Mouse (Mus musculus) CH12.LX (cell line): ENCODE measurements at regions not wholly inside any gene's neighbourhood (a gene's known extent, or its start where the extent isn't known, plus 50 kb on each side); places are given as distances from the start of the nearest gene placed in this dataset.

Experiments
- DNase-seq: peaks from one replicate; pipeline ENCODE4 v3.0.0-alpha.2; 2013; ENCODE audit errors: extremely low read depth
- H3K27ac ChIP-seq: 2 replicates; pipeline ENCODE4 v1.5.1; 2012; ENCODE audit warnings: low read depth, mild to moderate bottlenecking, control low read depth, moderate library complexity; ENCODE audit not compliant: insufficient read depth
- H3K27me3 ChIP-seq: replicated peaks from 2 replicates; pipeline ENCODE3; 2012; ENCODE audit warnings: inconsistent platforms
- H3K36me3 ChIP-seq, 2 experiments: replicated peaks in 1 of 2; 2 replicates each; pipeline versions ENCODE3 to v1.6.1; 2012; ENCODE audit warnings: inconsistent platforms in 1 of 2, low read length in 1 of 2, mild to moderate bottlenecking in 1 of 2, mixed read lengths in 1 of 2, moderate library complexity in 1 of 2; ENCODE audit not compliant: control insufficient read depth in 1 of 2, insufficient read depth in 1 of 2
- H3K4me1 ChIP-seq, 2 experiments: 2 replicates each; pipeline ENCODE4 v1.6.1; 2012; ENCODE audit warnings: inconsistent platforms in 1 of 2, moderate library complexity in 1 of 2; ENCODE audit not compliant: insufficient read depth in 2 of 2, control insufficient read depth in 1 of 2
- H3K4me2 ChIP-seq: 2 replicates; pipeline ENCODE4 v1.6.1; 2012; ENCODE audit warnings: low read depth, mild to moderate bottlenecking, control low read depth; ENCODE audit not compliant: poor library complexity, insufficient read depth, severe bottlenecking
- H3K4me3 ChIP-seq, 3 experiments: fragments of 150-350 bp in 1 of 3; sonication (generic) in 1 of 3; replicated peaks in 1 of 3; 2 replicates each; pipeline versions ENCODE3 to v1.5.1; 2011 to 2012; ENCODE audit warnings: low read depth in 2 of 3, low read length in 2 of 3, mild to moderate bottlenecking in 2 of 3, moderate library complexity in 2 of 3, control low read depth in 1 of 3, improper control_type of control experiment in 1 of 3, inconsistent platforms in 1 of 3, mixed read lengths in 1 of 3; ENCODE audit not compliant: poor library complexity in 1 of 3
- H3K79me2 ChIP-seq: replicated peaks from 2 replicates; pipeline ENCODE4 v1.6.1; 2012; ENCODE audit warnings: mild to moderate bottlenecking, moderate library complexity; ENCODE audit not compliant: control insufficient read depth, poor library complexity, insufficient read depth, severe bottlenecking; ENCODE audit errors: extremely low read depth
- H3K9ac ChIP-seq: 2 replicates; pipeline ENCODE4 v1.6.1; 2012; ENCODE audit warnings: low read depth, mild to moderate bottlenecking, control low read depth, moderate library complexity; ENCODE audit not compliant: insufficient read depth
- H3K9me3 ChIP-seq: replicated peaks from 2 replicates; pipeline ENCODE3; 2012; ENCODE audit warnings: low read length, inconsistent platforms, mixed read lengths
- BHLHE40 ChIP-seq: IDR thresholded peaks from 2 replicates; pipeline ENCODE4 v1.6.1; 2011; ENCODE audit warnings: mild to moderate bottlenecking, low read depth, low read length, improper control_type of control experiment
- CHD1 ChIP-seq: IDR thresholded peaks from 2 replicates; pipeline ENCODE4 v1.6.1; 2012; ENCODE audit warnings: low read depth, low read length, improper control_type of control experiment, inconsistent platforms
- CHD2 ChIP-seq: IDR thresholded peaks from 2 replicates; pipeline ENCODE4 v1.6.1; 2011; ENCODE audit warnings: low read length, improper control_type of control experiment
- CTCF ChIP-seq, 2 experiments: IDR thresholded peaks in 1 of 2; conservative IDR thresholded peaks in 1 of 2; 2 replicates each; pipeline ENCODE4 v1.5.1; 2011 to 2012; ENCODE audit warnings: low read depth in 2 of 2, low read length in 2 of 2, improper control_type of control experiment in 1 of 2, inconsistent platforms in 1 of 2, mild to moderate bottlenecking in 1 of 2, moderate library complexity in 1 of 2
- E2F4 ChIP-seq: IDR thresholded peaks from 2 replicates; pipeline ENCODE4 v1.6.1; 2011; ENCODE audit warnings: low read depth, low read length, improper control_type of control experiment; ENCODE audit not compliant: insufficient replicate concordance
- ELF1 ChIP-seq: IDR thresholded peaks from 2 replicates; pipeline ENCODE4 v1.6.1; 2014; ENCODE audit warnings: low read depth, mild to moderate bottlenecking, inconsistent platforms, low read length, improper control_type of control experiment
- EP300 ChIP-seq: IDR thresholded peaks from 2 replicates; pipeline ENCODE4 v1.6.1; 2011; ENCODE audit warnings: low read length, improper control_type of control experiment
- ETS1 ChIP-seq: conservative IDR thresholded peaks from 2 replicates; pipeline ENCODE4 v1.6.1; 2012; ENCODE audit warnings: low read depth, mild to moderate bottlenecking, inconsistent platforms, low read length, improper control_type of control experiment, moderate library complexity
- GABPA ChIP-seq: IDR thresholded peaks from 2 replicates; pipeline ENCODE4 v1.6.1; 2012; ENCODE audit warnings: low read depth, low read length, improper control_type of control experiment, inconsistent platforms; ENCODE audit not compliant: insufficient replicate concordance
- HCFC1 ChIP-seq: IDR thresholded peaks from 2 replicates; pipeline ENCODE4 v1.6.1; 2012; ENCODE audit warnings: low read depth, mild to moderate bottlenecking, inconsistent platforms, low read length, improper control_type of control experiment
- IRF4 ChIP-seq: IDR thresholded peaks from 2 replicates; pipeline ENCODE4 v1.6.1; 2014; ENCODE audit warnings: low read depth, mild to moderate bottlenecking, inconsistent platforms, low read length, improper control_type of control experiment
- JUN ChIP-seq: IDR thresholded peaks from 2 replicates; pipeline ENCODE4 v1.6.1; 2011; ENCODE audit warnings: low read depth, mild to moderate bottlenecking, low read length, improper control_type of control experiment, moderate library complexity; ENCODE audit not compliant: insufficient read depth
- JUND ChIP-seq: conservative IDR thresholded peaks from 2 replicates; pipeline ENCODE4 v1.6.1; 2011; ENCODE audit warnings: low read depth, low read length, improper control_type of control experiment
- KAT2A ChIP-seq: IDR thresholded peaks from 2 replicates; pipeline ENCODE4 v1.6.1; 2012; ENCODE audit warnings: low read length, improper control_type of control experiment, inconsistent platforms; ENCODE audit not compliant: insufficient replicate concordance
- MAFK ChIP-seq: IDR thresholded peaks from 2 replicates; pipeline ENCODE4 v1.6.1; 2011; ENCODE audit warnings: low read length, improper control_type of control experiment; ENCODE audit not compliant: insufficient replicate concordance
- MAX ChIP-seq: IDR thresholded peaks from 2 replicates; pipeline ENCODE4 v1.6.1; 2011; ENCODE audit warnings: low read length, improper control_type of control experiment
- MEF2A ChIP-seq: IDR thresholded peaks from 2 replicates; pipeline ENCODE4 v1.6.1; 2014; ENCODE audit warnings: low read depth, mild to moderate bottlenecking, inconsistent platforms, low read length, improper control_type of control experiment, borderline replicate concordance
- MXI1 ChIP-seq: IDR thresholded peaks from 2 replicates; pipeline ENCODE4 v1.6.1; 2011; ENCODE audit warnings: mild to moderate bottlenecking, low read depth, low read length, improper control_type of control experiment
- MYC ChIP-seq: IDR thresholded peaks from 2 replicates; pipeline ENCODE4 v1.6.1; 2011; ENCODE audit warnings: low read depth, mild to moderate bottlenecking, improper control_type of control experiment, low read length
- NELFE ChIP-seq: IDR thresholded peaks from 2 replicates; pipeline ENCODE4 v1.6.1; 2011; ENCODE audit warnings: low read depth, low read length, improper control_type of control experiment
- NRF1 ChIP-seq: IDR thresholded peaks from 2 replicates; pipeline ENCODE4 v1.6.1; 2014; ENCODE audit warnings: low read depth, mild to moderate bottlenecking, inconsistent platforms, low read length, improper control_type of control experiment, moderate library complexity
- PAX5 ChIP-seq: IDR thresholded peaks from 2 replicates; pipeline ENCODE4 v1.6.1; 2012; ENCODE audit warnings: low read length, inconsistent platforms, mixed read lengths
- POLR2A ChIP-seq: IDR thresholded peaks from 2 replicates; pipeline ENCODE4 v1.6.1; 2011; ENCODE audit warnings: low read depth, mild to moderate bottlenecking, improper control_type of control experiment, low read length
- RAD21 ChIP-seq: IDR thresholded peaks from 2 replicates; pipeline ENCODE4 v1.6.1; 2011; ENCODE audit warnings: low read depth, mild to moderate bottlenecking, low read length, improper control_type of control experiment, moderate library complexity
- RCOR1 ChIP-seq: conservative IDR thresholded peaks from 2 replicates; pipeline ENCODE4 v1.6.1; 2012; ENCODE audit warnings: low read depth, mild to moderate bottlenecking, inconsistent platforms, low read length, improper control_type of control experiment
- SIN3A ChIP-seq: IDR thresholded peaks from 2 replicates; pipeline ENCODE4 v1.6.1; 2012; ENCODE audit warnings: low read length, improper control_type of control experiment, inconsistent platforms
- TBP ChIP-seq: conservative IDR thresholded peaks from 2 replicates; pipeline ENCODE4 v1.6.1; 2011; ENCODE audit warnings: low read depth, low read length, improper control_type of control experiment
- TCF12 ChIP-seq: IDR thresholded peaks from 2 replicates; pipeline ENCODE4 v1.6.1; 2014; ENCODE audit warnings: low read depth, mild to moderate bottlenecking, inconsistent platforms, low read length, improper control_type of control experiment
- USF1 ChIP-seq: IDR thresholded peaks from 2 replicates; pipeline ENCODE4 v1.6.1; 2014; ENCODE audit warnings: low read depth, mild to moderate bottlenecking, inconsistent platforms, low read length, improper control_type of control experiment
- USF2 ChIP-seq: conservative IDR thresholded peaks from 2 replicates; pipeline ENCODE4 v1.6.1; 2011; ENCODE audit warnings: low read depth, low read length, improper control_type of control experiment
- ZKSCAN1 ChIP-seq: IDR thresholded peaks from 2 replicates; pipeline ENCODE4 v1.6.1; 2012; ENCODE audit warnings: low read depth, inconsistent platforms, low read length, improper control_type of control experiment, borderline replicate concordance
- ZMIZ1 ChIP-seq: IDR thresholded peaks from 2 replicates; pipeline ENCODE4 v1.6.1; 2012; ENCODE audit warnings: low read depth, mild to moderate bottlenecking, inconsistent platforms, low read length, improper control_type of control experiment
- dilution Hi-C: fragments of 300-500 bp; cut with MboI; formaldehyde crosslinking; loops from 2 replicates; pipeline ENCODE4 v1.14.3; 2020; ENCODE audit warnings: low sequenced_read_pairs; ENCODE audit not compliant: extremely low pct_unique_long_range_greater_than_20kb, extremely low pct_ligation_motif_present
- in situ Hi-C: fragments of 300-500 bp; cut with MboI; formaldehyde crosslinking; loops from 3 replicates; pipeline ENCODE4 v1.14.3; 2019; ENCODE audit warnings: low sequenced_read_pairs, low pct_ligation_motif_present, low pct_unique_long_range_greater_than_20kb, mixed read lengths

DNA sequence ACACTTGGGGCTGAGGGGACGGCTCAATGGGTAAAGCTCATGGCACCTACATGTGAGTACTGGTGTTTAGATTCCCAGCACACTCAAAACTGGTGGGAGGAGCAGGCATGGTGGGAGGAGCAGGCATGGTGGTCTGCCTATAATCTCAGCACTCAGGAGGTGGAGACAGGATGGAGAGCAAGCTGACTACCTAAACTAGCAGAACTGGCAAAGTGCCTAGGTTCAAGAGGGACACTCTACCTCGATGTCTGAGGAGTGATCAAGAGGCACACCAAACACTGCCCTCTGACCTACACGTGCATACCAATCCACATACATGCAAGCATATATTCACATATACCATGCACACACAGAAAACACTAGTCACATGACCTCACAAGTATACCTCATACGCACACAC, 150.7 kb upstream of the Klf14 start:
- peaks cover 84% of the 10 kb centered on the region for H3K79me2 ChIP-seq
- peaks cover 10% of the 10 kb centered on the region for H3K9me3 ChIP-seq
- H3K36me3 ChIP-seq = peaks cover 29 to 82% of the 10 kb centered on the region in 2 experiments
- H3K9ac ChIP-seq = no peak overlapping the region
- H3K27me3 ChIP-seq = no peaks in the 10 kb centered on the region
- dilution Hi-C loops (no loop called here), in situ Hi-C loops (no loop called here)
- H3K4me1 ChIP-seq = peaks cover 35 to 83% of the 10 kb centered on the region in 2 experiments
- H3K4me2 ChIP-seq = no peak overlapping the region
- H3K4me3 ChIP-seq = no peak overlapping the region
- TF ChIP-seq EP300 (no peak), RCOR1 (no peak), GABPA (no peak), USF1 (no peak), ZMIZ1 (no peak), SIN3A (no peak), TBP (no peak), MAFK (no peak), BHLHE40 (no peak), MAX (no peak), TCF12 (no peak)
- TF ChIP-seq, all 38 proteins: peak for 0
- DNase-seq = no peak
- H3K27ac ChIP-seq = no peak overlapping the region

DNA sequence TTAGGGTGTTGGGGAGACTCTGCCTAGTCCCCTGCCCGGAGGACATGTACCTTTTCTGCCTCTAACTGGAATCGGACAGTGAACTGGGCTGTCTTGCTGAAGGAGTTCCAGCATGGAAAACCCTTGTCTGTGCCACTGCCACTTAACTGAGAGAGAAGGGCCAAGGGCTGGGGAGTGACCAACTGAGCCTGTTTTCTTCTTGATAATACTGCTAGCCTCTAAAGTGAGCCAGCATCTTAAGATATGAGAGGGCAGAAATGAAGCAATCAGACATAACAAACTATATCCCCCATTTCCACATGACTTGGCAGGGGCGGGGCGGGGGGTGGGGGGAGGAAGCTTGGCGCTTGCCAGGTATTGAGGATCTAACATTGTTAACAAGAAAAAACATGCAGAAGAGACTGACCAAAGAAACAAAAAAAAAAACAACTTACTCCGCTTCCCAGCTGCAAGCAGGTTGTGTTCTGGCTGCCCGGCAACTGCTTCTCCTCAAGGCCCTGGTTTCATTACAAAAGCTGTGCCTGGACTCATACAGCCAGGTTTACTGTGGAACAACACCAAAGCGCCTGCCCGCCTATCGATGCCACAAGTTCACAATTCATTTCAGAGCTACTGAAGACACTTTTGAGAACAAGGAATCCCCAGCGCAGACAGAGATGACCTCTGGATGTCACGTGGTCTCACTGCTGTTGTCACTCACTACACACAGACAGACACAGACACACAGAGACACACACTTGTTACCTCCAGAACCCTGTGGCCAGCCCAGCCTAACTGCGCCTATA, 153.6 kb upstream of the Klf14 start:
- H3K4me1 ChIP-seq = peaks cover 39 to 96% of the 10 kb centered on the region in 2 experiments
- H3K4me3 ChIP-seq = peak overlapping the region in 2 of 3 experiments; percentile 3 to 15
- in situ Hi-C loops (no loop called here), dilution Hi-C loops (no loop called here)
- peak overlapping the region; percentile 53 for H3K4me2 ChIP-seq
- peak overlapping the region; percentile 27 for H3K9ac ChIP-seq
- H3K9me3 ChIP-seq = peaks cover 10% of the 10 kb centered on the region
- peaks cover 22 to 77% of the 10 kb centered on the region in 2 experiments for H3K36me3 ChIP-seq
- peak overlapping the region; percentile 67 for H3K27ac ChIP-seq
- H3K79me2 ChIP-seq = peaks cover 88% of the 10 kb centered on the region
- no peak for DNase-seq
- no peaks in the 10 kb centered on the region for H3K27me3 ChIP-seq
- TF ChIP-seq RCOR1 = no peak
- no peak for TF ChIP-seq CTCF (conservative IDR thresholded peaks at IDR 0.05 in 1 of 2, IDR thresholded peaks at IDR 0.05 in 1 of 2; ENCODE audit: low read depth in 2 of 2, low read length in 2 of 2)
- TF ChIP-seq E2F4 = no peak
- TF ChIP-seq MAFK = no peak
- no peak for TF ChIP-seq ELF1
- no peak for TF ChIP-seq JUN
- TF ChIP-seq CHD2 = no peak
- no peak for TF ChIP-seq TCF12
- peak; percentile 34; the same call in 1 of the 2 replicates for TF ChIP-seq SIN3A
- peak; percentile 79 for TF ChIP-seq MXI1
- no peak for TF ChIP-seq JUND
- peak; percentile 78 for TF ChIP-seq USF2
- TF ChIP-seq CHD1 = no peak
- no peak for TF ChIP-seq NELFE
- TF ChIP-seq NRF1 = no peak
- TF ChIP-seq HCFC1 = no peak
- no peak for TF ChIP-seq PAX5
- no peak for TF ChIP-seq POLR2A
- no peak for TF ChIP-seq RAD21
- no peak for TF ChIP-seq IRF4
- TF ChIP-seq ZKSCAN1 = no peak
- TF ChIP-seq MEF2A = no peak
- TF ChIP-seq BHLHE40 = peak; percentile 45; the same call in 1 of the 2 replicates
- TF ChIP-seq ETS1 = no peak
- TF ChIP-seq MYC = no peak
- no peak for TF ChIP-seq GABPA
- no peak for TF ChIP-seq KAT2A
